Mouse (Mus musculus): ENCODE results near the gene 1700093K21Rik.
"Not testable (repeated sequence)": the region's sequence is repeated elsewhere in the genome, so short reads cannot be mapped to it uniquely, and the experiment has no call there.

- not testable (repeated sequence) for TF ChIP-seq CTCF, EP300 (IDR thresholded peaks at IDR 0.05; ENCODE audit: low read depth)
Measured at GRCm38 (mm10) chr11:23504801-23505200, 16.2 kb downstream of the 1700093K21Rik start.

Measured in liver, postnatal 0 days (tissue).